Mouse (Mus musculus) urinary bladder, postnatal 10 days (tissue): ENCODE measurements around the gene Olfr1251.
"Not testable (repeated sequence)": the region's sequence is repeated elsewhere in the genome, so short reads cannot be mapped to it uniquely, and the experiment has no call there.

Experiments used
- DNase-seq: peaks from one replicate; pipeline ENCODE4 v3.0.0; 2022; ENCODE audit warnings: low spot score

The Olfr1251 gene

GRCm38 (mm10) chr2:89671836-89672235 is at the start of gene Olfr1251:
TSS of gene Olfr1251 (minus strand) at chr2:89671936.
- no peak for DNase-seq

- no peak for DNase-seq
Observed at GRCm38 (mm10) chr2:89691980-89692379, 20.2 kb upstream of the Olfr1251 start.

GRCm38 (mm10) chr2:89661367-89661766 is 10.4 kb downstream of the Olfr1251 start, which contains the start of gene Olfr1250:
TSS of gene Olfr1250 (minus strand) at chr2:89661467.
- no peak for DNase-seq

- no peak for DNase-seq
Observed at GRCm38 (mm10) chr2:89634883-89635282, 36.9 kb downstream of the Olfr1251 start, which contains the start of gene Olfr1249. TSS of gene Olfr1249 (minus strand) at chr2:89634983.

- not testable (repeated sequence) for DNase-seq
Observed at GRCm38 (mm10) chr2:89618145-89618544, 53.6 kb downstream of the Olfr1251 start, which contains the start of gene Olfr1248. TSS of gene Olfr1248 (minus strand) at chr2:89618245.
